Mouse (Mus musculus) kidney, adult 2 months (tissue): ENCODE data around the gene Opa3.

Experiments used
- CTCF ChIP-seq: fragments of 200-500 bp; conservative IDR thresholded peaks from 2 replicates; pipeline ENCODE4 v1.5.1; 2011; ENCODE audit warnings: low read depth, mild to moderate bottlenecking, control low read depth, low read length, moderate library complexity, mixed read lengths; ENCODE audit not compliant: insufficient read depth, insufficient read length
- POLR2A ChIP-seq: fragments of 200-500 bp; IDR thresholded peaks from one replicate; pipeline ENCODE4 v1.6.1; 2011; ENCODE audit warnings: low read depth, low read length, control low read depth

GRCm38 (mm10) chr7:19252078-19252477 lies 23.9 kb downstream of the Opa3 start:
- TF ChIP-seq CTCF (no peak), POLR2A (no peak)
